Mouse (Mus musculus) MEL (cell line): Measurements from ENCODE around the gene Il11ra1. TPM values are rescaled to one million over a fixed set of nuclear protein-coding genes. Genes with fewer than 3 reads are reported as not detected.
A peak's percentile ranks its signal among the peaks of the same experiment; 100 is the strongest.

Experiments used
- DNase-seq: peaks from one replicate; pipeline ENCODE4 v3.0.0; 2011; ENCODE audit warnings: low read depth, low spot score
- H3K27ac ChIP-seq: 2 replicates; pipeline ENCODE4 v1.5.1; 2012; ENCODE audit warnings: low read depth, mild to moderate bottlenecking, control low read depth, low read length, moderate library complexity; ENCODE audit not compliant: control insufficient read depth
- H3K27me3 ChIP-seq, 2 experiments: fragments of 150-350 bp in 1 of 2; sonication (generic) in 1 of 2; 2 replicates each; pipeline ENCODE4 v1.6.1; 2012; ENCODE audit warnings: low read length in 2 of 2, mild to moderate bottlenecking in 2 of 2, improper control_type of control experiment in 1 of 2, moderate library complexity in 1 of 2; ENCODE audit not compliant: insufficient read depth in 2 of 2, control insufficient read depth in 1 of 2
- H3K36me3 ChIP-seq, 2 experiments: 2 replicates each; pipeline ENCODE4 v1.6.1; 2012 to 2014; ENCODE audit warnings: low read length in 2 of 2, improper control_type of control experiment in 1 of 2, inconsistent platforms in 1 of 2, mild to moderate bottlenecking in 1 of 2; ENCODE audit not compliant: insufficient read depth in 2 of 2, control insufficient read depth in 1 of 2
- H3K4me1 ChIP-seq, 2 experiments: fragments of 150-350 bp in 1 of 2; sonication (generic) in 1 of 2; 2 replicates each; pipeline ENCODE4 v1.6.1; 2012; ENCODE audit warnings: low read length in 2 of 2, improper control_type of control experiment in 1 of 2, mild to moderate bottlenecking in 1 of 2; ENCODE audit not compliant: insufficient read depth in 2 of 2, control insufficient read depth in 1 of 2
- H3K4me3 ChIP-seq, 2 experiments: fragments of 150-350 bp in 1 of 2; sonication (generic) in 1 of 2; 2 replicates each; pipeline ENCODE4 v1.5.1; 2012; ENCODE audit warnings: low read depth in 2 of 2, low read length in 2 of 2, mild to moderate bottlenecking in 2 of 2, moderate library complexity in 2 of 2, control low read depth in 1 of 2, improper control_type of control experiment in 1 of 2; ENCODE audit not compliant: control insufficient read depth in 1 of 2, insufficient read depth in 1 of 2
- H3K79me2 ChIP-seq: 2 replicates; pipeline ENCODE4 v1.6.1; 2012; ENCODE audit warnings: mild to moderate bottlenecking, low read length, moderate library complexity; ENCODE audit not compliant: control insufficient read depth, poor library complexity, insufficient read depth
- H3K9ac ChIP-seq: 2 replicates; pipeline ENCODE4 v1.6.1; 2012; ENCODE audit warnings: low read depth, mild to moderate bottlenecking, control low read depth, low read length, moderate library complexity; ENCODE audit not compliant: control insufficient read depth, poor library complexity, severe bottlenecking
- H3K9me3 ChIP-seq: fragments of 150-350 bp; sonication (generic); replicated peaks from 2 replicates; pipeline ENCODE4 v1.6.1; 2012; ENCODE audit warnings: mild to moderate bottlenecking, low read length, improper control_type of control experiment, moderate library complexity; ENCODE audit not compliant: insufficient read depth
- CHD1 ChIP-seq: IDR thresholded peaks from 2 replicates; pipeline ENCODE4 v1.6.1; 2012; ENCODE audit warnings: low read depth, mild to moderate bottlenecking, inconsistent platforms, low read length, improper control_type of control experiment
- CHD2 ChIP-seq: IDR thresholded peaks from 2 replicates; pipeline ENCODE4 v1.6.1; 2011; ENCODE audit warnings: low read length, improper control_type of control experiment
- CTCF ChIP-seq, 3 experiments: IDR thresholded peaks in 2 of 3; conservative IDR thresholded peaks in 1 of 3; 2 replicates each; pipeline ENCODE4 v1.5.1; 2011 to 2012; ENCODE audit warnings: low read length in 3 of 3, low read depth in 2 of 3, mild to moderate bottlenecking in 2 of 3, improper control_type of control experiment in 1 of 3, inconsistent platforms in 1 of 3, mixed read lengths in 1 of 3, moderate library complexity in 1 of 3; ENCODE audit not compliant: control insufficient read depth in 1 of 3, insufficient read depth in 1 of 3, poor library complexity in 1 of 3, severe bottlenecking in 1 of 3
- E2F4 ChIP-seq: IDR thresholded peaks from 2 replicates; pipeline ENCODE4 v1.6.1; 2011; ENCODE audit warnings: low read depth, low read length, improper control_type of control experiment, borderline replicate concordance
- ELF1 ChIP-seq: IDR thresholded peaks from 2 replicates; pipeline ENCODE4 v1.6.1; 2014; ENCODE audit warnings: low read depth, mild to moderate bottlenecking, inconsistent platforms, low read length, improper control_type of control experiment, moderate library complexity
- EP300 ChIP-seq, 2 experiments: IDR thresholded peaks; 2 replicates each; pipeline ENCODE4 v1.6.1; 2011; ENCODE audit warnings: improper control_type of control experiment in 2 of 2, low read length in 2 of 2, low read depth in 1 of 2, mild to moderate bottlenecking in 1 of 2
- ETS1 ChIP-seq: IDR thresholded peaks from 2 replicates; pipeline ENCODE4 v1.6.1; 2012; ENCODE audit warnings: low read depth, mild to moderate bottlenecking, inconsistent platforms, low read length, improper control_type of control experiment, moderate library complexity
- GATA1 ChIP-seq: IDR thresholded peaks from 2 replicates; pipeline ENCODE4 v1.6.1; 2011; ENCODE audit warnings: low read depth, low read length, improper control_type of control experiment
- HCFC1 ChIP-seq: IDR thresholded peaks from 2 replicates; pipeline ENCODE4 v1.6.1; 2012; ENCODE audit warnings: low read depth, mild to moderate bottlenecking, inconsistent platforms, low read length, improper control_type of control experiment, moderate library complexity
- KAT2A ChIP-seq: conservative IDR thresholded peaks from 2 replicates; pipeline ENCODE4 v1.6.1; 2012; ENCODE audit warnings: low read depth, low read length, improper control_type of control experiment, inconsistent platforms
- MAFK ChIP-seq: IDR thresholded peaks from 2 replicates; pipeline ENCODE4 v1.6.1; 2011; ENCODE audit warnings: low read depth, mild to moderate bottlenecking, low read length, improper control_type of control experiment, borderline replicate concordance
- MYB ChIP-seq: IDR thresholded peaks from 2 replicates; pipeline ENCODE4 v1.6.1; 2011; ENCODE audit warnings: mild to moderate bottlenecking, low read depth, low read length, improper control_type of control experiment
- MYC ChIP-seq: IDR thresholded peaks from 2 replicates; pipeline ENCODE4 v1.6.1; 2011; ENCODE audit warnings: low read depth, mild to moderate bottlenecking, low read length, improper control_type of control experiment, moderate library complexity
- NRF1 ChIP-seq: IDR thresholded peaks from 2 replicates; pipeline ENCODE4 v1.6.1; 2014; ENCODE audit warnings: low read depth, mild to moderate bottlenecking, inconsistent platforms, low read length, improper control_type of control experiment, moderate library complexity; ENCODE audit not compliant: poor library complexity, insufficient read depth, severe bottlenecking
- POLR2A ChIP-seq, 2 experiments: IDR thresholded peaks; 2 replicates each; pipeline ENCODE4 v1.6.1; 2011 to 2012; ENCODE audit warnings: low read length in 2 of 2, mild to moderate bottlenecking in 2 of 2, control low read depth in 1 of 2, improper control_type of control experiment in 1 of 2, low read depth in 1 of 2, moderate library complexity in 1 of 2; ENCODE audit not compliant: control insufficient read depth in 1 of 2, insufficient read depth in 1 of 2, poor library complexity in 1 of 2
- POLR2AphosphoS5 ChIP-seq: IDR thresholded peaks from 2 replicates; pipeline ENCODE4 v1.6.1; 2012; ENCODE audit warnings: low read depth, borderline replicate concordance, mild to moderate bottlenecking, inconsistent platforms, low read length, moderate library complexity, mixed read lengths
- RAD21 ChIP-seq: IDR thresholded peaks from 2 replicates; pipeline ENCODE4 v1.6.1; 2011; ENCODE audit warnings: mild to moderate bottlenecking, low read depth, low read length, improper control_type of control experiment
- RCOR1 ChIP-seq: IDR thresholded peaks from 2 replicates; pipeline ENCODE4 v1.6.1; 2012; ENCODE audit warnings: low read depth, mild to moderate bottlenecking, inconsistent platforms, low read length, improper control_type of control experiment
- SIN3A ChIP-seq: IDR thresholded peaks from 2 replicates; pipeline ENCODE4 v1.6.1; 2012; ENCODE audit warnings: low read length, improper control_type of control experiment, inconsistent platforms
- SMC3 ChIP-seq: IDR thresholded peaks from 2 replicates; pipeline ENCODE4 v1.6.1; 2011; ENCODE audit warnings: low read depth, low read length, improper control_type of control experiment
- TCF12 ChIP-seq: IDR thresholded peaks from 2 replicates; pipeline ENCODE4 v1.6.1; 2014; ENCODE audit warnings: low read depth, mild to moderate bottlenecking, inconsistent platforms, low read length, improper control_type of control experiment, moderate library complexity
- USF1 ChIP-seq: IDR thresholded peaks from 2 replicates; pipeline ENCODE4 v1.6.1; 2014; ENCODE audit warnings: low read depth, mild to moderate bottlenecking, inconsistent platforms, low read length, improper control_type of control experiment, moderate library complexity
- USF2 ChIP-seq, 2 experiments: IDR thresholded peaks; 2 replicates each; pipeline ENCODE4 v1.6.1; 2011 to 2012; ENCODE audit warnings: improper control_type of control experiment in 2 of 2, low read length in 2 of 2, borderline replicate concordance in 1 of 2, inconsistent platforms in 1 of 2, low read depth in 1 of 2, mild to moderate bottlenecking in 1 of 2; ENCODE audit not compliant: insufficient read depth in 1 of 2
- ZMIZ1 ChIP-seq: IDR thresholded peaks from 2 replicates; pipeline ENCODE4 v1.6.1; 2012; ENCODE audit warnings: low read depth, mild to moderate bottlenecking, inconsistent platforms, low read length, improper control_type of control experiment, moderate library complexity
- ZNF384 ChIP-seq: IDR thresholded peaks from 2 replicates; pipeline ENCODE4 v1.6.1; 2012; ENCODE audit warnings: low read depth, mild to moderate bottlenecking, inconsistent platforms, low read length, improper control_type of control experiment
- polyA plus RNA-seq, 2 experiments: library from polyadenylated mRNA; stranded (reverse) in 1 of 2; unstranded in 1 of 2; fragments of >175 nt in 1 of 2; fragments of >200 nt in 1 of 2; gene quantifications; 2 replicates each; pipeline versions ENCODE4 v1.2.1 to v1.2.4; 2012; ENCODE audit warnings: low replicate concordance in 2 of 2, low read depth in 1 of 2; ENCODE audit not compliant: insufficient read length in 2 of 2, insufficient read depth in 1 of 2, missing spikeins in 1 of 2
- total RNA-seq: library from RNA; depleted of rRNA; stranded (reverse); fragments of 300-350 nt; gene quantifications from 2 replicates; pipeline ENCODE4 v1.2.3, GENCODE M21; 2012

Gene Il11ra1
- total and polyA plus RNA-seq, 3 experiments = 44.4 to 66.7 TPM; not detected in 1

DNA sequence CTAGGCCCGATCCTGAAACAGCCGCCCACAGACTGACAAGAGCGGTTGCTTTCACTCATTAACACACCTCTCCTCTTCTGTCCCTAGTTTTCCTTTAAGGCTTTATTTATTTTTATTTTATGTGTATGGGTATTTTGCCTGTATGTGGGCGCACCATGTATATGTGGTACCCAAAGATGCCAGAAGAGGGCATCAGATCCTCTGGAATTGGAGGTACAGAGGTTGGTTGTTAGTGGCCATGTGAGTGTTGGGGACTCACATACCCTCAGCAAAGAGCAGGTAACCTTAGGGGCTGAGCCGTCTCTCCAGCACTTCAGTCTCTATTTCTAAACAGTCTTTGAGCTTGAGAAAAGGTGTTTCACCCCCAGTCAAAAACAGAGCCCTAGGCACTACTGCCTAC is 15.8 kb downstream of the Il11ra1 start:
- Histone ChIP-seq H3K27ac (no peak overlapping the region), H3K27me3 (no peaks in the 10 kb centered on the region), H3K9ac (no peak overlapping the region), H3K9me3 (no peaks in the 10 kb centered on the region), H3K4me1 (peaks cover 0 to 10% of the 10 kb centered on the region in 2 experiments; a peak in 2 of 4 replicates), H3K36me3 (no peaks in the 10 kb centered on the region; a peak in 1 of 4 replicates), H3K4me3 (no peak overlapping the region), H3K79me2 (peaks cover 19% of the 10 kb centered on the region)
- DNase-seq = peak; percentile 71
- no peak for TF ChIP-seq KAT2A
- TF ChIP-seq E2F4 = no peak
- TF ChIP-seq MYC = 0 out of 2 replicates have a peak, but pooled peaks have one; percentile 22
- TF ChIP-seq RAD21 = peak; percentile 56
- no peak for TF ChIP-seq POLR2AphosphoS5
- peak; percentile 49 to 67 (median 49) for TF ChIP-seq CTCF (IDR thresholded peaks at IDR 0.05 in 2 of 3, conservative IDR thresholded peaks at IDR 0.05 in 1 of 3; ENCODE audit: control insufficient read depth in 1 of 3, insufficient read depth in 1 of 3, low read depth in 2 of 3, low read length in 3 of 3, poor library complexity in 1 of 3, severe bottlenecking in 1 of 3)
- TF ChIP-seq ZNF384 = no peak
- no peak for TF ChIP-seq MYB
- peak; percentile 58 for TF ChIP-seq SMC3
- TF ChIP-seq ELF1 = no peak
- TF ChIP-seq ETS1 = no peak
- no peak for TF ChIP-seq GATA1
- TF ChIP-seq USF2 (IDR thresholded peaks at IDR 0.05; ENCODE audit: borderline replicate concordance in 1 of 2, insufficient read depth in 1 of 2, low read depth in 1 of 2, low read length in 2 of 2) = no peak
- no peak for TF ChIP-seq TCF12

- H3K27ac ChIP-seq = no peak overlapping the region
- H3K27me3 ChIP-seq = no peaks in the 10 kb centered on the region
- no peak overlapping the region for H3K9ac ChIP-seq
- no peak overlapping the region for H3K4me3 ChIP-seq
- TF ChIP-seq MYB (no peak), SIN3A (no peak), ZMIZ1 (no peak), CHD1 (no peak), TCF12 (no peak), NRF1 (no peak), USF1 (no peak), HCFC1 (no peak), MAFK (no peak), POLR2A (IDR thresholded peaks at IDR 0.05; ENCODE audit: control insufficient read depth in 1 of 2, insufficient read depth in 1 of 2, low read depth in 1 of 2, low read length in 2 of 2, poor library complexity in 1 of 2) (no peak), CHD2 (no peak), ZNF384 (no peak), EP300 (IDR thresholded peaks at IDR 0.05; ENCODE audit: low read depth in 1 of 2, low read length in 2 of 2) (no peak), RCOR1 (no peak), SMC3 (no peak)
- no peaks in the 10 kb centered on the region for H3K9me3 ChIP-seq
- peaks cover 2 to 11% of the 10 kb centered on the region in 2 experiments; a peak in 3 of 4 replicates for H3K4me1 ChIP-seq
- H3K79me2 ChIP-seq = peaks cover 19% of the 10 kb centered on the region
- H3K36me3 ChIP-seq = peaks cover 0 to 3% of the 10 kb centered on the region in 2 experiments; a peak in 1 of 4 replicates
- no peak for DNase-seq
Observed at GRCm38 (mm10) chr4:41716834-41717233, 17.0 kb downstream of the Il11ra1 start.
